Mouse (Mus musculus): Measurements from ENCODE around the gene Utrn. TPM values are rescaled to one million over a fixed set of nuclear protein-coding genes. Genes with fewer than 3 reads are reported as not detected.

Gene Utrn
- polyA plus RNA-seq, 1 experiment from 2014 or later: 25.7 TPM

GRCm38 (mm10) chr10:12904140-12904528 lies 35.0 kb upstream of the Utrn start:
- no peak for ATAC-seq
- Histone ChIP-seq H3K4me2 (ENCODE audit: low read length) (no peak overlapping the region), H3K36me3 (ENCODE audit: control insufficient read depth, insufficient read depth, low read length) (no peaks in the 10 kb centered on the region), H3K27me3 (replicated peaks; ENCODE audit: control insufficient read depth, insufficient read depth, low read length) (no peaks in the 10 kb centered on the region), H3K9ac (ENCODE audit: low read depth, low read length) (no peak overlapping the region), H3K27ac (ENCODE audit: low read depth, low read length) (no peak overlapping the region), H3K9me3 (ENCODE audit: control insufficient read depth, low read length) (no peaks in the 10 kb centered on the region), H3K4me1 (ENCODE audit: control insufficient read depth, insufficient read depth, low read depth, low read length) (no peaks in the 10 kb centered on the region), H3K4me3 (ENCODE audit: low read length) (no peak overlapping the region)
- 77% methylated on average over 5 of the region's 5 CpGs for WGBS

GRCm38 (mm10) chr10:12903440-12904139 lies 34.4 kb upstream of the Utrn start:
- Histone ChIP-seq H3K4me3 (ENCODE audit: low read length) (no peak overlapping the region), H3K4me2 (ENCODE audit: low read length) (no peak overlapping the region), H3K4me1 (ENCODE audit: control insufficient read depth, insufficient read depth, low read depth, low read length) (no peaks in the 10 kb centered on the region), H3K36me3 (ENCODE audit: control insufficient read depth, insufficient read depth, low read length) (no peaks in the 10 kb centered on the region), H3K9ac (ENCODE audit: low read depth, low read length) (no peak overlapping the region), H3K9me3 (ENCODE audit: control insufficient read depth, low read length) (no peaks in the 10 kb centered on the region), H3K27ac (ENCODE audit: low read depth, low read length) (no peak overlapping the region), H3K27me3 (replicated peaks; ENCODE audit: control insufficient read depth, insufficient read depth, low read length) (no peaks in the 10 kb centered on the region)
- no peak for ATAC-seq
- 90% methylated on average over 5 of the region's 5 CpGs for WGBS

GRCm38 (mm10) chr10:12899901-12900300 lies 30.7 kb upstream of the Utrn start:
- ATAC-seq: no peak
- 88% methylated on average over 5 of the region's 5 CpGs for WGBS
- no peak overlapping the region for H3K4me3 ChIP-seq (ENCODE audit: low read length)
- H3K27ac ChIP-seq (ENCODE audit: low read depth, low read length): no peak overlapping the region
- H3K36me3 ChIP-seq (ENCODE audit: control insufficient read depth, insufficient read depth, low read length): no peaks in the 10 kb centered on the region
- H3K4me1 ChIP-seq (ENCODE audit: control insufficient read depth, insufficient read depth, low read depth, low read length): no peaks in the 10 kb centered on the region
- H3K9ac ChIP-seq (ENCODE audit: low read depth, low read length): no peak overlapping the region
- no peaks in the 10 kb centered on the region for H3K9me3 ChIP-seq (ENCODE audit: control insufficient read depth, low read length)
- no peak overlapping the region for H3K4me2 ChIP-seq (ENCODE audit: low read length)
- H3K27me3 ChIP-seq (replicated peaks; ENCODE audit: control insufficient read depth, insufficient read depth, low read length): no peaks in the 10 kb centered on the region

GRCm38 (mm10) chr10:12893339-12893738 lies 24.2 kb upstream of the Utrn start:
- H3K27ac ChIP-seq (ENCODE audit: low read depth, low read length): no peak overlapping the region
- no peak overlapping the region for H3K4me2 ChIP-seq (ENCODE audit: low read length)
- H3K36me3 ChIP-seq (ENCODE audit: control insufficient read depth, insufficient read depth, low read length): no peaks in the 10 kb centered on the region
- H3K4me3 ChIP-seq (ENCODE audit: low read length): no peak overlapping the region
- no peaks in the 10 kb centered on the region for H3K27me3 ChIP-seq (replicated peaks; ENCODE audit: control insufficient read depth, insufficient read depth, low read length)
- ATAC-seq: no peak
- H3K9ac ChIP-seq (ENCODE audit: low read depth, low read length): no peak overlapping the region
- H3K9me3 ChIP-seq (ENCODE audit: control insufficient read depth, low read length): no peaks in the 10 kb centered on the region
- WGBS: 99% methylated on average over 3 of the region's 3 CpGs
- H3K4me1 ChIP-seq (ENCODE audit: control insufficient read depth, insufficient read depth, low read depth, low read length): no peaks in the 10 kb centered on the region

- Histone ChIP-seq H3K9me3 (ENCODE audit: control insufficient read depth, low read length) (no peaks in the 10 kb centered on the region), H3K4me3 (ENCODE audit: low read length) (no peak overlapping the region), H3K27me3 (replicated peaks; ENCODE audit: control insufficient read depth, insufficient read depth, low read length) (no peaks in the 10 kb centered on the region), H3K36me3 (ENCODE audit: control insufficient read depth, insufficient read depth, low read length) (no peaks in the 10 kb centered on the region), H3K9ac (ENCODE audit: low read depth, low read length) (no peak overlapping the region), H3K4me1 (ENCODE audit: control insufficient read depth, insufficient read depth, low read depth, low read length) (no peaks in the 10 kb centered on the region), H3K4me2 (ENCODE audit: low read length) (no peak overlapping the region), H3K27ac (ENCODE audit: low read depth, low read length) (no peak overlapping the region)
- 80% methylated on average over 13 of the region's 13 CpGs for WGBS
- no peak for ATAC-seq
Measured at GRCm38 (mm10) chr10:12888373-12888772, 19.2 kb upstream of the Utrn start.

- Histone ChIP-seq H3K4me3 (ENCODE audit: low read length) (no peak overlapping the region), H3K27ac (ENCODE audit: low read depth, low read length) (no peak overlapping the region), H3K36me3 (ENCODE audit: control insufficient read depth, insufficient read depth, low read length) (no peaks in the 10 kb centered on the region), H3K27me3 (replicated peaks; ENCODE audit: control insufficient read depth, insufficient read depth, low read length) (no peaks in the 10 kb centered on the region), H3K4me2 (ENCODE audit: low read length) (no peak overlapping the region), H3K4me1 (ENCODE audit: control insufficient read depth, insufficient read depth, low read depth, low read length) (no peaks in the 10 kb centered on the region), H3K9ac (ENCODE audit: low read depth, low read length) (no peak overlapping the region), H3K9me3 (ENCODE audit: control insufficient read depth, low read length) (no peaks in the 10 kb centered on the region)
- WGBS: 59% methylated on average over 2 of the region's 2 CpGs
- no peak for ATAC-seq
Measured at GRCm38 (mm10) chr10:12887792-12888191, 18.6 kb upstream of the Utrn start.

- Histone ChIP-seq H3K4me1 (ENCODE audit: control insufficient read depth, insufficient read depth, low read depth, low read length) (no peaks in the 10 kb centered on the region), H3K27me3 (replicated peaks; ENCODE audit: control insufficient read depth, insufficient read depth, low read length) (no peaks in the 10 kb centered on the region), H3K4me3 (ENCODE audit: low read length) (no peak overlapping the region), H3K9ac (ENCODE audit: low read depth, low read length) (no peak overlapping the region), H3K4me2 (ENCODE audit: low read length) (no peak overlapping the region), H3K36me3 (ENCODE audit: control insufficient read depth, insufficient read depth, low read length) (no peaks in the 10 kb centered on the region), H3K27ac (ENCODE audit: low read depth, low read length) (no peak overlapping the region), H3K9me3 (ENCODE audit: control insufficient read depth, low read length) (no peaks in the 10 kb centered on the region)
- 60% methylated on average over 8 of the region's 8 CpGs for WGBS
- no peak for ATAC-seq
Measured at GRCm38 (mm10) chr10:12884308-12884948, 15.3 kb upstream of the Utrn start.

GRCm38 (mm10) chr10:12881911-12882310 lies 12.7 kb upstream of the Utrn start:
- H3K4me1 ChIP-seq (ENCODE audit: control insufficient read depth, insufficient read depth, low read depth, low read length): no peaks in the 10 kb centered on the region
- 88% methylated on average over 4 of the region's 4 CpGs for WGBS
- H3K27me3 ChIP-seq (replicated peaks; ENCODE audit: control insufficient read depth, insufficient read depth, low read length): no peaks in the 10 kb centered on the region; the same call in 1 of the 2 replicates

GRCm38 (mm10) chr10:12879313-12879695 lies 10.1 kb upstream of the Utrn start:
- H3K4me2 ChIP-seq (ENCODE audit: low read length): no peak overlapping the region
- no peaks in the 10 kb centered on the region for H3K4me1 ChIP-seq (ENCODE audit: control insufficient read depth, insufficient read depth, low read depth, low read length)
- no peak for ATAC-seq
- WGBS: 9% methylated on average over 3 of the region's 3 CpGs
- H3K27me3 ChIP-seq (replicated peaks; ENCODE audit: control insufficient read depth, insufficient read depth, low read length): no peaks in the 10 kb centered on the region; the same call in 1 of the 2 replicates
- H3K36me3 ChIP-seq (ENCODE audit: control insufficient read depth, insufficient read depth, low read length): no peaks in the 10 kb centered on the region
- no peaks in the 10 kb centered on the region for H3K9me3 ChIP-seq (ENCODE audit: control insufficient read depth, low read length)
- no peak overlapping the region for H3K27ac ChIP-seq (ENCODE audit: low read depth, low read length)
- H3K4me3 ChIP-seq (ENCODE audit: low read length): no peak overlapping the region
- no peak overlapping the region for H3K9ac ChIP-seq (ENCODE audit: low read depth, low read length)

More at GRCm38 (mm10) chr10:12881911-12882310, 12.7 kb upstream of the Utrn start:
- Histone ChIP-seq H3K4me3 (ENCODE audit: low read length) (no peak overlapping the region), H3K27ac (ENCODE audit: low read depth, low read length) (no peak overlapping the region), H3K4me2 (ENCODE audit: low read length) (no peak overlapping the region), H3K9ac (ENCODE audit: low read depth, low read length) (no peak overlapping the region), H3K9me3 (ENCODE audit: control insufficient read depth, low read length) (no peaks in the 10 kb centered on the region), H3K36me3 (ENCODE audit: control insufficient read depth, insufficient read depth, low read length) (no peaks in the 10 kb centered on the region)
- ATAC-seq: no peak
